Mouse (Mus musculus) liver, adult 2 months (tissue): ENCODE results near the gene Snrpb. TPM values are rescaled to one million over a fixed set of nuclear protein-coding genes. Genes with fewer than 3 reads are reported as not detected.

Experiments
- DNase-seq: peaks from one replicate; pipeline ENCODE4 v3.0.0-alpha.2; 2011; ENCODE audit warnings: low read depth, low spot score; ENCODE audit errors: extremely low read depth
- H3K27ac ChIP-seq: fragments of 200-500 bp; replicated peaks from 2 replicates; pipeline ENCODE4 v1.5.1; 2012; ENCODE audit warnings: low read depth, mild to moderate bottlenecking, control low read depth, inconsistent platforms, low read length; ENCODE audit not compliant: insufficient read depth
- H3K27me3 ChIP-seq: fragments of 200-500 bp; 2 replicates; pipeline ENCODE4 v1.6.1; 2012; ENCODE audit warnings: mild to moderate bottlenecking, moderate library complexity, low read length, inconsistent platforms; ENCODE audit not compliant: control insufficient read depth, insufficient read depth
- H3K36me3 ChIP-seq: fragments of 200-500 bp; 2 replicates; pipeline ENCODE4 v1.6.1; 2012; ENCODE audit warnings: low read length, inconsistent platforms; ENCODE audit not compliant: control insufficient read depth, insufficient read depth
- H3K4me1 ChIP-seq: fragments of 200-500 bp; 2 replicates; pipeline ENCODE4 v1.6.1; 2011; ENCODE audit warnings: low read length; ENCODE audit not compliant: control insufficient read depth, insufficient read depth
- H3K4me3 ChIP-seq: fragments of 200-500 bp; 2 replicates; pipeline ENCODE4 v1.5.1; 2011; ENCODE audit warnings: low read depth, mild to moderate bottlenecking, control low read depth, low read length, moderate library complexity; ENCODE audit not compliant: insufficient read depth
- H3K79me2 ChIP-seq: fragments of 200-500 bp; 2 replicates; pipeline ENCODE4 v1.6.1; 2012; ENCODE audit warnings: inconsistent platforms, mild to moderate bottlenecking, low read length, moderate library complexity; ENCODE audit not compliant: control insufficient read depth, insufficient read depth
- H3K9ac ChIP-seq: fragments of 200-500 bp; 2 replicates; pipeline ENCODE4 v1.6.1; 2012; ENCODE audit warnings: low read depth, mild to moderate bottlenecking, control low read depth, inconsistent platforms, low read length
- CTCF ChIP-seq: fragments of 200-500 bp; IDR thresholded peaks from 2 replicates; pipeline ENCODE4 v1.5.1; 2011; ENCODE audit warnings: low read depth, low read length, control low read depth
- POLR2A ChIP-seq: fragments of 200-500 bp; IDR thresholded peaks from 2 replicates; pipeline ENCODE4 v1.6.1; 2011; ENCODE audit warnings: low read length, control low read depth; ENCODE audit not compliant: insufficient read depth; ENCODE audit errors: extremely low read depth
- WGBS: fragments of 180-500 bp; shearing (Covaris S2); methylation state at CpG from one replicate; pipeline ENCODE4 v1.1.7; 2018; 5-methylcytosine and 5-hydroxymethylcytosine counted together
- polyA plus RNA-seq: library from polyadenylated mRNA; depleted of rRNA; stranded (reverse); fragments of >200 nt; gene quantifications from 2 replicates; pipeline ENCODE4 v1.2.3, GENCODE M21; 2012; rRNA removed
- total RNA-seq: library from RNA; depleted of rRNA; stranded (reverse); fragments of >200 nt; gene quantifications from 2 replicates; pipeline ENCODE4 v1.2.3, GENCODE M21; 2014; rRNA removed

Snrpb gene
- 53.6 and 72.0 TPM in 2 replicates for total RNA-seq
- polyA plus RNA-seq, result 143 and 209 TPM in 2 replicates

- TF ChIP-seq CTCF, result no peak
- peak; percentile 77; the same call in 1 of the 2 replicates for TF ChIP-seq POLR2A
- WGBS, result 1% methylated on average over 81 of the region's 81 CpGs
Observed at GRCm38 (mm10) chr2:130178706-130179506, at the start of gene Snrpb. Snrpb (minus strand) TSS chr2:130179403.

GRCm38 (mm10) chr2:130211581-130211980 is 32.4 kb upstream of the Snrpb start:
- Histone ChIP-seq H3K36me3 (no peaks in the 10 kb centered on the region), H3K4me3 (no peak overlapping the region), H3K27me3 (no peaks in the 10 kb centered on the region), H3K9ac (no peak overlapping the region), H3K4me1 (no peaks in the 10 kb centered on the region), H3K27ac (no peak overlapping the region), H3K79me2 (no peaks in the 10 kb centered on the region)
- TF ChIP-seq CTCF (no peak), POLR2A (no peak)
- no peak for DNase-seq
- 78% methylated on average over 2 of the region's 2 CpGs for WGBS

More at GRCm38 (mm10) chr2:130178706-130179506, at the start of gene Snrpb:
- Histone ChIP-seq H3K27me3 (no peaks in the 10 kb centered on the region), H3K79me2 (peaks cover 8% of the 10 kb centered on the region; the same call in 1 of the 2 replicates), H3K36me3 (peaks cover 21% of the 10 kb centered on the region), H3K4me1 (peaks cover 5% of the 10 kb centered on the region), H3K9ac (peak within 1 kb of the TSS; percentile 92), H3K27ac (peak within 1 kb of the TSS; percentile 73), H3K4me3 (peak within 1 kb of the TSS; percentile 87)
- peak; percentile 78 for DNase-seq

- Histone ChIP-seq H3K79me2 (no peaks in the 10 kb centered on the region), H3K27ac (no peak overlapping the region), H3K9ac (no peak overlapping the region), H3K27me3 (no peaks in the 10 kb centered on the region), H3K4me3 (no peak overlapping the region), H3K4me1 (no peaks in the 10 kb centered on the region), H3K36me3 (no peaks in the 10 kb centered on the region)
- TF ChIP-seq POLR2A (no peak), CTCF (no peak)
- no peak for DNase-seq
- WGBS, result 96% methylated on average over 3 of the region's 3 CpGs
Observed at GRCm38 (mm10) chr2:130209636-130210035, 30.4 kb upstream of the Snrpb start.

- no peak for DNase-seq
- Histone ChIP-seq H3K4me3 (no peak overlapping the region), H3K27ac (no peak overlapping the region), H3K27me3 (no peaks in the 10 kb centered on the region), H3K9ac (no peak overlapping the region), H3K79me2 (no peaks in the 10 kb centered on the region), H3K4me1 (no peaks in the 10 kb centered on the region), H3K36me3 (no peaks in the 10 kb centered on the region)
- no peak for TF ChIP-seq CTCF
- TF ChIP-seq POLR2A, result no peak
- 85% methylated on average over 3 of the region's 3 CpGs for WGBS
Observed at GRCm38 (mm10) chr2:130207996-130208395, 28.8 kb upstream of the Snrpb start.

- TF ChIP-seq CTCF (no peak), POLR2A (no peak)
- Histone ChIP-seq H3K27me3 (no peaks in the 10 kb centered on the region), H3K36me3 (no peaks in the 10 kb centered on the region), H3K9ac (no peak overlapping the region), H3K27ac (no peak overlapping the region), H3K4me3 (no peak overlapping the region), H3K79me2 (no peaks in the 10 kb centered on the region), H3K4me1 (no peaks in the 10 kb centered on the region)
- WGBS, result 88% methylated on average over 2 of the region's 2 CpGs
- no peak for DNase-seq
Observed at GRCm38 (mm10) chr2:130207376-130207775, 28.2 kb upstream of the Snrpb start.

- Histone ChIP-seq H3K4me3 (no peak overlapping the region), H3K9ac (no peak overlapping the region), H3K27ac (no peak overlapping the region), H3K27me3 (0 out of 2 replicates have a peak, but pooled peaks cover 5% of the 10 kb centered on the region), H3K79me2 (no peaks in the 10 kb centered on the region), H3K36me3 (no peaks in the 10 kb centered on the region), H3K4me1 (no peaks in the 10 kb centered on the region)
- DNase-seq, result no peak
- TF ChIP-seq CTCF, result no peak
- TF ChIP-seq POLR2A, result no peak
- WGBS, result 87% methylated on average over 5 of the region's 5 CpGs
Observed at GRCm38 (mm10) chr2:130200961-130201360, 21.8 kb upstream of the Snrpb start.
